Mouse (Mus musculus) urinary bladder, postnatal 14 days (tissue): ENCODE results near the gene Mrps7.

Source experiments
- DNase-seq: peaks from one replicate; pipeline ENCODE4 v3.0.0; 2021; ENCODE audit warnings: low spot score

Mrps7 gene

DNA sequence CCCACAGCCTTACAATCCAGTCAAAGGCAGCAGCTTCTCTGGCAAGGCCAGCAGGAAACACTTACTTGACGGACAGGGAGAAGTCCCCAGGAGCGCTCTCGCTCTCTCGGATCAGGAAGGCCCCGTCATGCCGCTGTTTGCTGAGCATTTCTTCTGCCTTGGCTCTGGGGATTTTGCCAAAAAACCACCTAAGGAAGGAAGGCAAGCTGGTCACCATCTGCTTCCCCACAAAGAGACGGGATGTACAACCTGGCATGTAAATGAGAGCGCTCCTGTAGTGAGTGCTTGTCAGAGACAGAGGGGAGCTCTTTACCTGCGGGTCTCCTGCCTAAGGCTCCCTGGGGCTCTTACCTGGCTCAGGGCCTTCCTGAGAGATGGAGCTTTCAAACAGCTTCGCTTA, 46.0 kb downstream of the Mrps7 start:
- DNase-seq = no peak

DNA sequence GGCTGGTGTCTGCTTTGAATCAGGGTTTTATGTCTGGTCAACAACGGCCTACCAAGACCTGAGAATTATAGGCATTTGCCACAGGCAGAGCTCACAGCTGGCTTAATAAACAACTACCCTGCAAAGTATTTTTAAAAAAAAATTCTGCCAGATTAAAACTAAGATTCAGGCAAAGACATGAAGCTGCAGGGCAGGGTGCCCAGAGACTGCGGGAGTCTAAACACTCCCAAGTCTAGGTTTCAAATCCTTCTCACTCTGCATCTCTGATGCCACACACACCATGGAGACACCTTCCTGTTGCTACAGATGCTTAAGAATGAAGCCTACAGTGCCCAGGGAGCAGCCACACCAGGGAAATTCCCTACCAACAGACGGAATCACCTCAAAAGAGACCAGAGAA, 48.0 kb downstream of the Mrps7 start:
- DNase-seq = no peak

DNA sequence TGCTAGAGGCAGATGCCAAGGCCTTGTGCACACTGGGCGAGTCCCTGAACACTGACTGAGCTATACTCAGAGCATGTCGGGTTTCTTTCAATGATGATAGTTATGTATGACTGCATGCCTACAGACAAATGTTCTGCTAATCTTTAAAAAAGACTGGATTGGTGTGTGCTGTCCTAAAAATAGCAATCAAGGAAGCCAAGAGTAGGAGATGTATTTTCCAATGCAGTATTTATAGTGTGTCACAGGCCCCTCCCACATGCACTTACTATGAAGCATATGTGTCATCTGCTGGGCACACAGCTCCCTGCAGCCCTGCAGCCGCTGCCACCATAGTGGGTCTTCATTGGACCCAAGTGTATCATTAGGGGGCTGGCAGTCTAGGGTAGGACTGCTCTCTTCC, 49.5 kb downstream of the Mrps7 start:
- DNase-seq = no peak

DNA sequence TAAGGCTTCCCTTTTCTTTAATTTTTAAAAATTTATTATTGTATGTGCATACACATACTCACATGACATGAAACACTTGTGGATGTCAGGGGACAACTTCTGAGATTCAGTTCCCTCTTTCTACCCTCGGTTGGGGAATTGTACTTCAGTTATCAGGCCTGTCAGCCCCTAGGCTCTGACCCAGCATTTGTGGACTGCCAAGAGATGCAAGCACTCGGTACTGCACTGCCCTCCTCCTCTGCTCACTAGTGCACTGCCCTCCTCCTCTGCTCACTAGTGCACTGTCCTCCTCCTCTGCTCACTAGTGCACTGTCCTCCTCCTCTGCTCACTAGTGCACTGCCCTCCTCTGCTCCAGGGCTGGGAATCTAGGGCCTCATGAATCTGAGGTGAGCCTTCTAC, 50.4 kb downstream of the Mrps7 start:
- DNase-seq = no peak
